In the genomic region with DNA sequence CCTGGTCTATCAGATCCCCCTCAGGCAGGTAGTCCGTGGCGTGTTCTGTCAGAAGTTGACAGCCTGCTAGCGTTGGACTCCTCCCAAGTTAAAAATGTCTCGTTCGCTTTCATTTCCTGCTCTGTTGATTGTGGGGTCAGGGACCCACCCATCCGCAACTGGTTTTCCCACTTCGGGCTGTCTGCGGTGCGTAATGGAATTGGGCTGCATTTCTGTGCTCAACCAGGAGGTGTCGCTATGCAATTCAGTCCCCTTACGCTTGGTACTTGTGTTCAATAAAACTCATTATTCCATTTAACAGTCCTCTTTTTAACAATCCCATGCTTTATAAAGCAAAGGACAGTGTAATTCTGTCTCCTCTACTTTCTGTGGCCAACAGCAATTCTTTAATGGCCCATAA, we compare ENCODE assay signal across 9 mouse cellular contexts. TPM values are rescaled to one million over a fixed set of nuclear protein-coding genes. Genes with fewer than 3 reads are reported as not detected.
DNase-seq lines count a peak whose midpoint lies in the region; ATAC-seq and TF ChIP-seq lines count a peak whose summit lies in the region.
"Had no signal": no experiment of that assay in that cellular context is flagged by ENCODE, and none has a peak within 500 bp of the region (broad histone marks: within the 10 kb centered on the region; RNA-seq: fewer than 3 reads in every experiment).

No protein-coding gene starts in this region.

- 0 out of 2 replicates have a peak overlapping the region, but pooled peaks have one; percentile 35 for H3K4me2 ChIP-seq in intestine, postnatal 0 days (replicated peaks; ENCODE audit: low read depth)
- no peak overlapping the region for H3K4me2 ChIP-seq in intestine, embryonic 15.5 days (replicated peaks)
- no peak overlapping the region for H3K4me2 ChIP-seq in CH12.LX (ENCODE audit: insufficient read depth, low read depth, poor library complexity, severe bottlenecking)
- no peak overlapping the region for H3K4me2 ChIP-seq in limb, embryonic 12.5 days

- no peak overlapping the region for H3K27ac ChIP-seq in intestine, postnatal 0 days (ENCODE audit: low read depth, low read length)
- H3K27ac ChIP-seq in intestine, embryonic 15.5 days = no peak overlapping the region
- no peak overlapping the region for H3K27ac ChIP-seq in CH12.LX (ENCODE audit: insufficient read depth, low read depth)
- H3K27ac ChIP-seq in limb, embryonic 12.5 days = 0 out of 2 replicates have a peak overlapping the region, but pooled peaks have one; percentile 98
- H3K27ac ChIP-seq: macrophage had no signal

- H3K4me3 ChIP-seq in intestine, postnatal 0 days (ENCODE audit: low read depth, low read length) = no peak overlapping the region
- H3K4me3 ChIP-seq in intestine, embryonic 15.5 days (replicated peaks) = no peak overlapping the region
- H3K4me3 ChIP-seq in CH12.LX (replicated peaks in 1 of 3; ENCODE audit: low read depth in 2 of 3, low read length in 2 of 3, poor library complexity in 1 of 3) = no peak overlapping the region
- no peak overlapping the region for H3K4me3 ChIP-seq in limb, embryonic 12.5 days (replicated peaks)

- peak; percentile 77 for TF ChIP-seq CTCF in intestine, postnatal 0 days (IDR thresholded peaks at IDR 0.05; ENCODE audit: low read depth)
- peak; percentile 71 for TF ChIP-seq CTCF in CH12.LX (conservative IDR thresholded peaks at IDR 0.05 in 1 of 2, IDR thresholded peaks at IDR 0.05 in 1 of 2; ENCODE audit: low read depth in 2 of 2, low read length in 2 of 2)
- TF ChIP-seq CTCF in brain, embryonic 14.5 days (IDR thresholded peaks at IDR 0.05; ENCODE audit: borderline replicate concordance, extremely low read depth, insufficient read depth, insufficient read length) = peak; percentile 57

- no peaks in the 10 kb centered on the region for H3K36me3 ChIP-seq in intestine, postnatal 0 days (ENCODE audit: control insufficient read depth, insufficient read depth)
- no peaks in the 10 kb centered on the region for H3K36me3 ChIP-seq in intestine, embryonic 15.5 days
- H3K36me3 ChIP-seq in CH12.LX (replicated peaks in 1 of 2; ENCODE audit: control insufficient read depth in 1 of 2, insufficient read depth in 1 of 2, low read length in 1 of 2) = no peaks in the 10 kb centered on the region
- H3K36me3 ChIP-seq in limb, embryonic 12.5 days = no peaks in the 10 kb centered on the region

- TF ChIP-seq POLR2A in CH12.LX (IDR thresholded peaks at IDR 0.05; ENCODE audit: low read depth, low read length) = no peak
- no peak for TF ChIP-seq POLR2A in brain, embryonic 14.5 days (IDR thresholded peaks at IDR 0.05; ENCODE audit: borderline replicate concordance, extremely low read depth, insufficient read depth, insufficient read length, poor library complexity, severe bottlenecking)

- no peak for ATAC-seq in intestine, postnatal 0 days
- ATAC-seq in intestine, embryonic 15.5 days = no peak
- no peak for ATAC-seq in limb, embryonic 12.5 days (ENCODE audit: insufficient number of reproducible peaks, insufficient read depth, low FRiP score, low TSS enrichment, low read depth)

- no peaks in the 10 kb centered on the region for H3K79me2 ChIP-seq in CH12.LX (replicated peaks; ENCODE audit: control insufficient read depth, extremely low read depth, insufficient read depth, poor library complexity, severe bottlenecking)

- in situ Hi-C loops in CH12.LX (cut with MboI; ENCODE audit: low pct_ligation_motif_present, low pct_unique_long_range_greater_than_20kb, low sequenced_read_pairs) = no loop called here

- no peak for TF ChIP-seq EP300 in CH12.LX (IDR thresholded peaks at IDR 0.05; ENCODE audit: low read length)

- no peak for DNase-seq in CH12.LX (ENCODE audit: extremely low read depth)
- DNase-seq in brain, embryonic 14.5 days (ENCODE audit: low read depth) = no peak
- DNase-seq in adrenal gland, adult 18-20 months (ENCODE audit: low spot score in 2 of 2) = no peak
- no peak for DNase-seq in urinary bladder, adult 18-20 months (ENCODE audit: low spot score in 2 of 2)
- DNase-seq in natural killer cell, adult 2 months (ENCODE audit: low spot score in 2 of 2) = no peak

- H3K27me3 ChIP-seq in intestine, postnatal 0 days (replicated peaks; ENCODE audit: control insufficient read depth, insufficient read depth, low read length) = no peaks in the 10 kb centered on the region
- no peaks in the 10 kb centered on the region for H3K27me3 ChIP-seq in intestine, embryonic 15.5 days (replicated peaks)
- no peaks in the 10 kb centered on the region for H3K27me3 ChIP-seq in CH12.LX (replicated peaks)
- no peaks in the 10 kb centered on the region for H3K27me3 ChIP-seq in limb, embryonic 12.5 days

- dilution Hi-C loops in CH12.LX (cut with MboI; ENCODE audit: extremely low pct_ligation_motif_present, extremely low pct_unique_long_range_greater_than_20kb, low sequenced_read_pairs) = no loop called here

- no peaks in the 10 kb centered on the region for H3K4me1 ChIP-seq in intestine, postnatal 0 days (replicated peaks; ENCODE audit: control insufficient read depth, insufficient read depth, low read length)
- H3K4me1 ChIP-seq in intestine, embryonic 15.5 days (replicated peaks) = 0 out of 2 replicates have a peak, but pooled peaks cover 5% of the 10 kb centered on the region
- peaks cover 4 to 28% of the 10 kb centered on the region in 2 experiments; a peak in 3 of 4 replicates for H3K4me1 ChIP-seq in CH12.LX (ENCODE audit: control insufficient read depth in 1 of 2, insufficient read depth in 2 of 2)
- peaks cover 50% of the 10 kb centered on the region for H3K4me1 ChIP-seq in limb, embryonic 12.5 days (replicated peaks)

- no peak overlapping the region for H3K9ac ChIP-seq in intestine, postnatal 0 days (ENCODE audit: low read depth, low read length)
- no peak overlapping the region for H3K9ac ChIP-seq in intestine, embryonic 15.5 days
- no peak overlapping the region for H3K9ac ChIP-seq in CH12.LX (ENCODE audit: insufficient read depth, low read depth)
- H3K9ac ChIP-seq in limb, embryonic 12.5 days (replicated peaks) = no peak overlapping the region

- no peaks in the 10 kb centered on the region for H3K9me3 ChIP-seq in intestine, postnatal 0 days (ENCODE audit: control insufficient read depth)
- H3K9me3 ChIP-seq in intestine, embryonic 15.5 days = no peaks in the 10 kb centered on the region
- H3K9me3 ChIP-seq in CH12.LX (replicated peaks; ENCODE audit: low read length) = no peaks in the 10 kb centered on the region
- no peaks in the 10 kb centered on the region for H3K9me3 ChIP-seq in limb, embryonic 12.5 days

- TF ChIP-seq RAD21 in CH12.LX (IDR thresholded peaks at IDR 0.05; ENCODE audit: low read depth, low read length) = peak; percentile 44

- WGBS in intestine, postnatal 0 days = 43% methylated on average over 11 of the region's 11 CpGs
- WGBS in intestine, embryonic 15.5 days = 53% methylated on average over 11 of the region's 11 CpGs
- whole genome bisulfite sequencing in limb, embryonic 12.5 days = 53% methylated on average over 11 of the region's 11 CpGs

TF ChIP-seq in CH12.LX, 34 proteins besides CTCF, POLR2A, EP300 and RAD21:
- TF ChIP-seq TCF12 (IDR thresholded peaks at IDR 0.05; ENCODE audit: low read depth, low read length) (0 out of 2 replicates have a peak, but pooled peaks have one; percentile 29), MEF2A (IDR thresholded peaks at IDR 0.05; ENCODE audit: borderline replicate concordance, low read depth, low read length) (0 out of 2 replicates have a peak, but pooled peaks have one; percentile 18), SMC3 (IDR thresholded peaks at IDR 0.05; ENCODE audit: low read depth, low read length) (peak; percentile 70), ZMIZ1 (IDR thresholded peaks at IDR 0.05; ENCODE audit: low read depth, low read length) (0 out of 2 replicates have a peak, but pooled peaks have one; percentile 34), ELF1 (IDR thresholded peaks at IDR 0.05; ENCODE audit: low read depth, low read length) (no peak), PAX5 (IDR thresholded peaks at IDR 0.05; ENCODE audit: low read length) (no peak), NELFE (IDR thresholded peaks at IDR 0.05; ENCODE audit: low read depth, low read length) (no peak), CHD1 (IDR thresholded peaks at IDR 0.05; ENCODE audit: low read depth, low read length) (no peak)

RNA-seq across cellular contexts. Expression of gene Axin2, which starts 31.0 kb away (rescaled TPM):
- polyA plus RNA-seq in intestine, postnatal 0 days (2015; fragmentation: Nextera tagmentation; extraction: Ambion mirVana) = 3.1 and 3.8 TPM in 2 replicates
- polyA plus RNA-seq in intestine, embryonic 15.5 days (2015; fragmentation: Nextera tagmentation; extraction: Ambion mirVana) = 4.7 and 5.4 TPM in 2 replicates
- 16.6 TPM in 2 replicates for total RNA-seq in CH12.LX (2012; rRNA removed)
- 12.9 and 14.2 TPM in 2 replicates for total RNA-seq in CH12.LX (2014; rRNA removed)
- 27.1 and 29.9 TPM in 2 replicates for polyA plus RNA-seq in CH12.LX (2012; ENCODE audit: insufficient read length, low read depth)
- polyA plus RNA-seq in brain, embryonic 14.5 days (2012; rRNA removed) = 32.4 and 42.2 TPM in 2 replicates
- polyA plus RNA-seq in limb, embryonic 12.5 days (2016; fragmentation: Nextera tagmentation; extraction: Ambion mirVana) = 19.6 and 20.2 TPM in 2 replicates
- 10 to 100 TPM; 36.9 to 56.2 TPM for total RNA-seq in adrenal gland, adult 18-20 months (2021)
- polyA plus RNA-seq: macrophage had no signal
